Mouse (Mus musculus) MEL (cell line): ENCODE results near the gene Bcl6b. TPM values are rescaled to one million over a fixed set of nuclear protein-coding genes. Genes with fewer than 3 reads are reported as not detected.

Experiments
- DNase-seq: peaks from one replicate; pipeline ENCODE4 v3.0.0; 2011; ENCODE audit warnings: low read depth, low spot score
- H3K27ac ChIP-seq: 2 replicates; pipeline ENCODE4 v1.5.1; 2012; ENCODE audit warnings: low read depth, mild to moderate bottlenecking, control low read depth, low read length, moderate library complexity; ENCODE audit not compliant: control insufficient read depth
- H3K27me3 ChIP-seq, 2 experiments: fragments of 150-350 bp in 1 of 2; sonication (generic) in 1 of 2; 2 replicates each; pipeline ENCODE4 v1.6.1; 2012; ENCODE audit warnings: low read length in 2 of 2, mild to moderate bottlenecking in 2 of 2, improper control_type of control experiment in 1 of 2, moderate library complexity in 1 of 2; ENCODE audit not compliant: insufficient read depth in 2 of 2, control insufficient read depth in 1 of 2
- H3K36me3 ChIP-seq, 2 experiments: 2 replicates each; pipeline ENCODE4 v1.6.1; 2012 to 2014; ENCODE audit warnings: low read length in 2 of 2, improper control_type of control experiment in 1 of 2, inconsistent platforms in 1 of 2, mild to moderate bottlenecking in 1 of 2; ENCODE audit not compliant: insufficient read depth in 2 of 2, control insufficient read depth in 1 of 2
- H3K4me1 ChIP-seq, 2 experiments: fragments of 150-350 bp in 1 of 2; sonication (generic) in 1 of 2; 2 replicates each; pipeline ENCODE4 v1.6.1; 2012; ENCODE audit warnings: low read length in 2 of 2, improper control_type of control experiment in 1 of 2, mild to moderate bottlenecking in 1 of 2; ENCODE audit not compliant: insufficient read depth in 2 of 2, control insufficient read depth in 1 of 2
- H3K4me3 ChIP-seq, 2 experiments: fragments of 150-350 bp in 1 of 2; sonication (generic) in 1 of 2; 2 replicates each; pipeline ENCODE4 v1.5.1; 2012; ENCODE audit warnings: low read depth in 2 of 2, low read length in 2 of 2, mild to moderate bottlenecking in 2 of 2, moderate library complexity in 2 of 2, control low read depth in 1 of 2, improper control_type of control experiment in 1 of 2; ENCODE audit not compliant: control insufficient read depth in 1 of 2, insufficient read depth in 1 of 2
- H3K79me2 ChIP-seq: 2 replicates; pipeline ENCODE4 v1.6.1; 2012; ENCODE audit warnings: mild to moderate bottlenecking, low read length, moderate library complexity; ENCODE audit not compliant: control insufficient read depth, poor library complexity, insufficient read depth
- H3K9ac ChIP-seq: 2 replicates; pipeline ENCODE4 v1.6.1; 2012; ENCODE audit warnings: low read depth, mild to moderate bottlenecking, control low read depth, low read length, moderate library complexity; ENCODE audit not compliant: control insufficient read depth, poor library complexity, severe bottlenecking
- H3K9me3 ChIP-seq: fragments of 150-350 bp; sonication (generic); replicated peaks from 2 replicates; pipeline ENCODE4 v1.6.1; 2012; ENCODE audit warnings: mild to moderate bottlenecking, low read length, improper control_type of control experiment, moderate library complexity; ENCODE audit not compliant: insufficient read depth
- CHD1 ChIP-seq: IDR thresholded peaks from 2 replicates; pipeline ENCODE4 v1.6.1; 2012; ENCODE audit warnings: low read depth, mild to moderate bottlenecking, inconsistent platforms, low read length, improper control_type of control experiment
- CTCF ChIP-seq, 3 experiments: IDR thresholded peaks in 2 of 3; conservative IDR thresholded peaks in 1 of 3; 2 replicates each; pipeline ENCODE4 v1.5.1; 2011 to 2012; ENCODE audit warnings: low read length in 3 of 3, low read depth in 2 of 3, mild to moderate bottlenecking in 2 of 3, improper control_type of control experiment in 1 of 3, inconsistent platforms in 1 of 3, mixed read lengths in 1 of 3, moderate library complexity in 1 of 3; ENCODE audit not compliant: control insufficient read depth in 1 of 3, insufficient read depth in 1 of 3, poor library complexity in 1 of 3, severe bottlenecking in 1 of 3
- ELF1 ChIP-seq: IDR thresholded peaks from 2 replicates; pipeline ENCODE4 v1.6.1; 2014; ENCODE audit warnings: low read depth, mild to moderate bottlenecking, inconsistent platforms, low read length, improper control_type of control experiment, moderate library complexity
- HCFC1 ChIP-seq: IDR thresholded peaks from 2 replicates; pipeline ENCODE4 v1.6.1; 2012; ENCODE audit warnings: low read depth, mild to moderate bottlenecking, inconsistent platforms, low read length, improper control_type of control experiment, moderate library complexity
- JUND ChIP-seq: IDR thresholded peaks from 2 replicates; pipeline ENCODE4 v1.6.1; 2011; ENCODE audit warnings: low read depth, mild to moderate bottlenecking, improper control_type of control experiment, low read length
- KAT2A ChIP-seq: conservative IDR thresholded peaks from 2 replicates; pipeline ENCODE4 v1.6.1; 2012; ENCODE audit warnings: low read depth, low read length, improper control_type of control experiment, inconsistent platforms
- MAX ChIP-seq: IDR thresholded peaks from 2 replicates; pipeline ENCODE4 v1.6.1; 2011; ENCODE audit warnings: low read length, improper control_type of control experiment
- MYC ChIP-seq: IDR thresholded peaks from 2 replicates; pipeline ENCODE4 v1.6.1; 2011; ENCODE audit warnings: low read depth, mild to moderate bottlenecking, low read length, improper control_type of control experiment, moderate library complexity
- NELFE ChIP-seq: IDR thresholded peaks from 2 replicates; pipeline ENCODE4 v1.6.1; 2011; ENCODE audit warnings: low read depth, low read length, improper control_type of control experiment
- POLR2AphosphoS5 ChIP-seq: IDR thresholded peaks from 2 replicates; pipeline ENCODE4 v1.6.1; 2012; ENCODE audit warnings: low read depth, borderline replicate concordance, mild to moderate bottlenecking, inconsistent platforms, low read length, moderate library complexity, mixed read lengths
- RCOR1 ChIP-seq: IDR thresholded peaks from 2 replicates; pipeline ENCODE4 v1.6.1; 2012; ENCODE audit warnings: low read depth, mild to moderate bottlenecking, inconsistent platforms, low read length, improper control_type of control experiment
- SIN3A ChIP-seq: IDR thresholded peaks from 2 replicates; pipeline ENCODE4 v1.6.1; 2012; ENCODE audit warnings: low read length, improper control_type of control experiment, inconsistent platforms
- SMC3 ChIP-seq: IDR thresholded peaks from 2 replicates; pipeline ENCODE4 v1.6.1; 2011; ENCODE audit warnings: low read depth, low read length, improper control_type of control experiment
- TBP ChIP-seq: IDR thresholded peaks from 2 replicates; pipeline ENCODE4 v1.8.0; 2011; ENCODE audit warnings: low read depth, low read length, improper control_type of control experiment
- ZNF384 ChIP-seq: IDR thresholded peaks from 2 replicates; pipeline ENCODE4 v1.6.1; 2012; ENCODE audit warnings: low read depth, mild to moderate bottlenecking, inconsistent platforms, low read length, improper control_type of control experiment
- polyA plus RNA-seq, 2 experiments: library from polyadenylated mRNA; stranded (reverse) in 1 of 2; unstranded in 1 of 2; fragments of >175 nt in 1 of 2; fragments of >200 nt in 1 of 2; gene quantifications; 2 replicates each; pipeline versions ENCODE4 v1.2.1 to v1.2.4; 2012; ENCODE audit warnings: low replicate concordance in 2 of 2, low read depth in 1 of 2; ENCODE audit not compliant: insufficient read length in 2 of 2, insufficient read depth in 1 of 2, missing spikeins in 1 of 2
- total RNA-seq: library from RNA; depleted of rRNA; stranded (reverse); fragments of 300-350 nt; gene quantifications from 2 replicates; pipeline ENCODE4 v1.2.3, GENCODE M21; 2012

Gene Bcl6b
- total and polyA plus RNA-seq, 3 experiments = not detected

GRCm38 (mm10) chr11:70198332-70198731 is 31.3 kb downstream of the Bcl6b start:
- Histone ChIP-seq H3K4me1 (peaks cover 3 to 6% of the 10 kb centered on the region in 2 experiments; a peak in 3 of 4 replicates), H3K4me3 (no peak overlapping the region), H3K27me3 (0 out of 4 replicates have a peak, but pooled peaks cover 0 to 1% of the 10 kb centered on the region in 2 experiments), H3K79me2 (no peaks in the 10 kb centered on the region), H3K36me3 (no peaks in the 10 kb centered on the region), H3K9ac (no peak overlapping the region), H3K9me3 (no peaks in the 10 kb centered on the region), H3K27ac (no peak overlapping the region)
- TF ChIP-seq MYC (no peak), CHD1 (no peak), HCFC1 (no peak), SIN3A (no peak)
- no peak for DNase-seq

- DNase-seq = no peak
- no peaks in the 10 kb centered on the region for H3K4me1 ChIP-seq
- no peak overlapping the region for H3K4me3 ChIP-seq
- no peaks in the 10 kb centered on the region for H3K79me2 ChIP-seq
- H3K9me3 ChIP-seq = no peaks in the 10 kb centered on the region
- no peak overlapping the region for H3K9ac ChIP-seq
- H3K27me3 ChIP-seq = peaks cover 0 to 3% of the 10 kb centered on the region in 2 experiments; a peak in 2 of 4 replicates
- no peak overlapping the region for H3K27ac ChIP-seq
- TF ChIP-seq JUND (no peak), ZNF384 (no peak), NELFE (no peak), CHD1 (no peak), KAT2A (no peak), SMC3 (no peak), ELF1 (no peak), CTCF (IDR thresholded peaks at IDR 0.05 in 2 of 3, conservative IDR thresholded peaks at IDR 0.05 in 1 of 3; ENCODE audit: control insufficient read depth in 1 of 3, insufficient read depth in 1 of 3, low read depth in 2 of 3, low read length in 3 of 3, poor library complexity in 1 of 3, severe bottlenecking in 1 of 3) (no peak), MAX (no peak), TBP (no peak), POLR2AphosphoS5 (no peak), RCOR1 (no peak)
- H3K36me3 ChIP-seq = no peaks in the 10 kb centered on the region
Observed at GRCm38 (mm10) chr11:70193354-70194285, 36.0 kb downstream of the Bcl6b start.
